Mouse (Mus musculus): ENCODE measurements around the gene Dapp1. TPM values are rescaled to one million over a fixed set of nuclear protein-coding genes. Genes with fewer than 3 reads are reported as not detected.
A peak's percentile ranks its signal among the peaks of the same experiment; 100 is the strongest.

The Dapp1 gene
- total RNA-seq (2021): 1 to 10 TPM; 3.5 to 4.5 TPM
- long read RNA-seq, experiment 1, transcript Dapp1-201 (9 exons, 3,083 nt): major isoform, 7 of 9 reads
- long read RNA-seq, experiment 1, partial matches to known transcripts: 2 of 9 reads
- long read RNA-seq, experiment 1, other reads (novel, unspliced or antisense): 0 of 9 reads
- long read RNA-seq, experiment 2, partial matches to known transcripts: 0 of 4 reads
- long read RNA-seq, experiment 2, other reads (novel, unspliced or antisense): 2 of 4 reads

DNA sequence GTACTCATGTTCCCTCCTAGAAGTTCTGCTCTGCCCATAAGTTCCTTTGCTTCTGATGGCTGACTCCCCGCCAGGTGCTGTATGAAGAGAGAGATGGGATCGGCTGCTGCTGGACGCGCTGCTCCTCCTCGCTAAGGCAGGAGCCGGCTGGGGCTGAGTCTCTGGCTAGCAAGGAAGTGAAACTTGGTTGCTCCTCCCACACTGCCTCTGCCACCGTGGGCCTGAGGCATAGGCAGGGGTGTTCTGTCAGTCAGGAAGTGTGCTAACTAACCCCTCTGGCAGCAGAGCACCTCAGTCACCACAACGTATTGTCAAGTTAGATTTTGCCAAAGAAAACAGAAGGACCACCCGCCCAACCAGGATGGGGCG is at the start of gene Dapp1:
Gene Dapp1, minus strand, starts transcription at position 164 of the 369 bp plus-strand sequence.
- DNase-seq (ENCODE audit: low spot score in 2 of 2): peak; percentile 20 to 24

DNA sequence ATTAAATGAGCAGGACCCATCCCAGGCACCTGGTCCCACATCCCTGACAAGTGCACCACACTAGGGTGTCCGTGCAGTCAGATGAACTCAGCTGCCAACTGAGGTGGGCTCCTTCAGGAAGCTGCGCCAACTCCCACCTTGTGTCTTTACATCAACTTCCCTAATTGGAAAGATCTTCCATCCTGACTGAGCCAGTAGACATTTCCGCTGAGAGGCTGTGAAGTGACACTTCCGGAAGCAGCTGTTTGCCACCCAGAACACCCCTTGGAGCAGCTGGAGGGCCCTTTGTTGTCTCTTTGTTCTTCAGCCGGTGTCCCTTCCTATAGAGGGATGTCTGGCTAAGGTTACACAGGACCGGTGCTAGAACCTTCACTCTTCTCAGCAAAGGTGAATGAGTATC is 49.2 kb upstream of the Dapp1 start:
- no peak for DNase-seq (ENCODE audit: low spot score in 2 of 2)

DNA sequence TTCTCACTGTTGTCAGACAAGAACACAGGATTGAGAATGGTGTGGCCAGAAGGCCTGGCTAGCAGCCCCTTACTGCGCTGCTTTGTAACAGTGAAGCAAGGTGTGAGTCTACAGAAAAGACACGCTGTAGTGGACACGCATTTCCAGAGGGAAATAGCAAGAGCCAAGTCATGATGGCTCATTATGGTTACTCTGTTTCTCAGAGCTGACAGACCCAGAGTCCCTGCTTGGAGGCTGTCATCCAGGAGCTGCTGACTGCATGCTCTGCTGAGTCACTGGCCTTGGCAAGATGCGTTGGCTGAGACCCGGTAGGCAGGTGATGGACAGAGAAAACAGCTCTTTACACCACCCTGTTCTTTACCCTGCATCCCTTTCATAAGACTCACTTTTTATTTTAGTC is 48.0 kb upstream of the Dapp1 start:
- peak; percentile 51 to 53 for DNase-seq (ENCODE audit: low spot score in 2 of 2)

DNA sequence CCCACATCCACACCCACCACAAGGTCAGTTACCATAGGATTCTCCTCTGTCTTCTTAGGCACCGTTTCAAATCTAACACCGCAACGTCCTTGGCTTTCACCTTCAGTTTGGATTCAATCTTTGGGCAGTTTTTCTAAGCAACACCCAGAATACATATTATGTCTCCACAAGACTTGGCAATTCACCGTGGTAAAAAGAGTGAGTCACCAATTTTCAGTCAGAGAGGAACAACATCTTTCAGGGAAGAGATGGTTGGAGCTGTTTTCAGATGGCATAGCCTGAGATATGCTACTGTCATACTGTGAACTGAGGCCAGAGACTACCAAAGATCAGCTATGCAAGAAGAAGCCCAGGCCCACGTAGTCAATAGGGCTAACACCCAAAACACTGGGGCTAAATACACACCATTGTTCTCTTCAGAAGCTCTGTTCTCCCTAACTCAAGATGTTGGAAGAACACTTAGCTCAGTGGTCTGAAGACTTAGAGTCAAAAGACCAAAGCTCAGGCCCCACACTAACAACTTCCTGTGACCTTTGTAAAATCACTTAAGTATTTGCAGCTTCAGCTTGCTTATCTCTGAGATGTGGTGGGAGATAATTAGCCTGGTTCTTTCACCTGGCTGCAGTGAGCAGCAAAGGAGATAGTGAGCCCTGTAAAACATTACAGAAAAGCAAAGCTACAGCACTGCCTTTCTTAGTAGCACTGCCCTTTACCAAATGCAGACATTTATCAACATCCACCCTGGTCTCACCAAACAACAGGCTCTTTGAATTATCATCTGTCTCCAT is 46.4 kb upstream of the Dapp1 start:
- no peak for DNase-seq (ENCODE audit: low spot score in 2 of 2)

DNA sequence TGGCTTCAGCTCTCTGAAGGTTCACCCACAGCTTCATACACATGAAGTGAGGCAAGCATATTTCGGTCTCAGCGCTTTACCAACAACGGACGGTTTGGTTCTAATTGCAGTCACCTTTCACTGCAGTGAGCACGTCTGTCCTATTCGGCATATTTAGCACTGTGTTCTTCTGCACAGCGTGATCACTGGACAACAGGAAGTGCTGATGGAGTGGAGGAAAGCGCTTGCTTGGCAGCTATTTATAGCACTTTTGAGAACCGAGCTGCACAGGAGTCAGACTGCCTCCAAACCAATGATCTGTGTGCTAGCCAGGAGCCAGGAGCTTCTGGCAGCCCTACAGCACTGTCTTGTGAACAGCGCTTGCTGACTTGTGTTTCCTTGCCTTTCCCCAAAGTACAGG is 44.9 kb upstream of the Dapp1 start:
- DNase-seq (ENCODE audit: low spot score in 2 of 2): no peak

DNA sequence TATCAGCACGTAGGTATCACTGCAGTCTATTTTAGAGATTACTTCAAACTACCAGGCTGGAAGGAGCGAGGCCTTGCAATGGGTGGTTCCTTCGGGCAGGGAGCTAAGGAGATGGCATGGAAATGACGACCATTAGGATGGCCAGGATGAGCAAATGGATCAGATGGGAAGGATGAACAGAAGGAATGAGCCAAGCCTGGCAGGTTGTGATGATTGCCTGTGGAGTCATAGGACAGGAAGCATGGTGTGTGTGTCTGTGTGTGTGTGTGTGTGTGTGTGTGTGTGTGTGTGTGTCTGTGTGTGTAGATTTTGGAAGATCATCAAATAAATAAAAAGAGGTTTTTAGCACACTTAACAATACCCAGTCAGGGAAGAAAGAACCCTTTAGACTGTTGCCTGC is 41.3 kb upstream of the Dapp1 start:
- DNase-seq (ENCODE audit: low spot score in 2 of 2): no peak

DNA sequence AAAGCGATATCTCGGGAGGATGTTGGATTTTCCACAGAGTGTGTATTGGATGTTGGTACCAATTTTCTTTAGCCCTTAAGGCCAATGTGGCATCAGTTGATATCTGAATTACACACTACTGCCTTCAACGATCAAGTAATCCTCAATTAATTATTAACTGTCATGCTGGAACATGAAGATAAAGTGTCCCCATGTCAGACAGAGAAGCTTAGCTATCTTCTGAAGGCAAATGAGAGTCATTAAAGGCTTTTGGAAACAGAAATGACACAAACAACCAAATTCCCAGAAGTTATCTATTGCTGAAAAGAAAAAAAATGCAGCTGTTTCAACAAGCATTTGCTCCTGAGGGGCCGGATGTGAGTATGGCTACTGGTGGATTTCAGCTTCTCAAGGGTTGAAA is 40.7 kb upstream of the Dapp1 start:
- no peak for DNase-seq (ENCODE audit: low spot score in 2 of 2)

DNA sequence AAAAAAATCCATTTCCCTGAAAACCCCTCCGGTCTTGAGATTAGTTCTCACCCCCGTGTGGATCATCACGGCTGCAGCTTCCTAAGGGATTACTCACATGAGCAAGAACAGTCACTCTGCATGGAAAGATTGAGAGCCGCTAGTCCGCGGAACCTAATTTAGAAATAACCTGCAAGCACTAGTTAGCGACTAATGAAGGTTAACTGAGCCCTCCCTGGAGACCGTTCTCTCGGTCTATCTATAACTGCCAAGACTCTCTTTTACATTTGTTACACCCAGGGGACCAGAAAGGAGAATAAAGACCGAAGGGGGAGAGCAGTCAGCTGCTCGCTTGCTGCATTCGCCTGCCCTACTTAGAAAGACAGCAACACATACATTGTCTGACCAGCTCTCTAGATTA is 35.5 kb upstream of the Dapp1 start:
- DNase-seq (ENCODE audit: low spot score in 2 of 2): no peak

DNA sequence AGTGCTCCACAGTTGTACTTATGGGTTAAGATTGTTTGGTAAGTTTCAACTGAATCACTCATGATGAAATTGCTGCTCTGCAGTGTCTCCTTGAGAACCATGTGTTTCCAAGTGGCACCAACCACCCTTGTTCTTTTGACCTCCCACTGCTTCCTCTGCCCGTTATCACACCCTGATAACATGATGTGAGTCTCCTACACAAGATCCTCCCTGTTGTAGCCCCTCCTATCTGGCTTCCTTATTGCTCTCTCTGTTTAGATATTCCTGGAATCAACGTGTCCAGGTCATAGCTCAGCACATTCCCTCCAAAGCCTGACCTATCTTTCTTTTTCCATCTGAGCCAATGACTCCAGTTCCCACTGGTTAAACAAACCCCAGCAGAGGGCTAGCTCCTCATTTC is 33.4 kb upstream of the Dapp1 start:
- no peak for DNase-seq (ENCODE audit: low spot score in 2 of 2)

DNA sequence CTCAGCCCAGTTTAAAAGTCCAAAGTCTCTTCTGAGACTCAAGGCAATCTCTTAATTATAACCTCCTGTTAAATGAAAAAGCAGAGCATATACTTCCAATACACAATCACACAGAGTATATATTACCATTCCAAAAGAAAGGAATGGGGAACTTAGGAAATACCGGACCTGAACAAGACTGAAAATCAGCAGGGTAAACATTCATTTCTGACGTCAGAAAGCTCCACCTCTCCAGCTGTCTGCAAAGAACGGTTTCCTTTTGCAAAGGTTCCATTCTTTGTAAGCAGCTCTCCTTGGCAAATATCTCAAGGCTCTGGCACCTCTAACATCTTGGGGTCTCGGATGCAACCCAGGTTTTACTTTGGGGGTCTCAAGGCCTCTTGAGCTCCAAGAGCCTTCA is 31.0 kb upstream of the Dapp1 start:
- DNase-seq (ENCODE audit: low spot score in 2 of 2): no peak

DNA sequence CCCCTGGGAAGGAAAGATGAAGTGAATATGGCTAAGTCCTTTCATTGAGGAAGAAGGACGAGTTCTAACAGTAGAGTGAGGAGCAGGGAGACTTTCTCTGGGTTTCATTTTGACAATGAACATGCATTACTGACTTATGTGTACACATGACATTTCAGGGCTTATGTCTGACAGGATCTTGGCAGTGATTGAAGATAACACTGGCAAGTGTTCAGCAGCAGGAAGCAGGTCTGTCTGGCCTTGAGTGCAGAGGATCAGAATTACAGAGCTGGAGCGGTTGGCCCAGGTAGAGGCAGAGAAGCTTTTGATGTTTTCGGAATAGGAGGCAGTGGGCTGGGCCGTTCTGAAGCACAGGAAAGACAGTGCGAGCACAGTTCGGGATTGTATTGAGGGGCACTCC is 26.8 kb upstream of the Dapp1 start:
- no peak for DNase-seq (ENCODE audit: low spot score in 2 of 2)

DNA sequence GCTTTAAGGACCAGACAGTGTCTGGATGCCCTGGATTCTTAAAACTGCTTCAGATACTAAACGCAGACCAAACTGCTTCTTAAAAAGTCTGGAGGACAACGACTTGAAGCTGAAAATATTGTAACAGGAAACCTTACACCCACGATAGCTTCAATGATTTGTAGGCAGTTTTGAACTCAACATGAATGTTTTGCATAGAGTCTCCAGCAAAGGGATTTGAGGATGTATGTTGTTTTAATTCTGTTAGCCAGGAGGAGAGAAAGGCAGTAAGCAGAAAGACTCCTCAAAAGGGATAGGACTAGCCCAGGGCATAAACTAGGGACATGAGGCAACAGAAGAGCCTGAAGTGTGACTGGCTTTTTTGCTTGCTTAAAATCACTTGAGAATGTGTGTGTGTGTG is 25.6 kb upstream of the Dapp1 start:
- DNase-seq (ENCODE audit: low spot score in 2 of 2): no peak

DNA sequence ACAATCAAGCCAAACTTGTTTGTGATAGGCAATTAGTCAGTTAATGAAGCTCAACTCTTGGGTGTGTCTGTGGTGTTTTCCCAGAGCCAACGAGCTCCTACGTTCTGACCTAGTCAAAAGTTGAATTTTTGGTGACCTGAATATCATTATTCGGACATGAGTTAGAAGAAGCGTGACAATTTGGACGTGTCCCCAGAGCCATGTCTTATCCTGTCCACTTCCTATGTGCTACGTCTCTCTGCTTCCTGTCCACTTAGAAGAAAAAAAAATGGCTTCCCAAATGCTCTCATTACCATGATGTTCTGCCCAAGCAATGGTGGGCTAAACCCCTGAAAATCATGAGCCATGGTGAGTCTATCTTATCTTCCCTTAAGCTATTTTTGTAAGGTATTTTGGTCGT is 21.9 kb upstream of the Dapp1 start:
- no peak for DNase-seq (ENCODE audit: low spot score in 2 of 2)

DNA sequence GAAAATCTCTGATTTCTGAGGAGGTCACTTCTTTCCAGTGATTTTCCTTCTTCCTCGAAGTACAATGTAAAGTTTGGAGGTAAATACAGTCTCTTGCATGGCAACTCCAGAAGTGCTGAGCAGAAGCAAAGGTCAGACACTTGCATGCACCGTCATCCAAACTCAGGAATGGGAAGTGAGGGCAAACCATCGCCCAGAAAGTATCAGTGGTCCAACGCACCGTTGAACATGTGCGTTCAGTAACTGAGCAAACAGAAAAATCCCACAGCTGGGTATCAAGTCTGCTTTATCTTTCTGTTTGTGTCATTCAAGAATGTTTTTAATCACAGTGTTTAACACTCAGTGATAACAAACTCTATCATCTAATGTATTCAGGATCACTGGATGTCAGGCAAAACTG is 21.2 kb upstream of the Dapp1 start:
- DNase-seq (ENCODE audit: low spot score in 2 of 2): no peak

DNA sequence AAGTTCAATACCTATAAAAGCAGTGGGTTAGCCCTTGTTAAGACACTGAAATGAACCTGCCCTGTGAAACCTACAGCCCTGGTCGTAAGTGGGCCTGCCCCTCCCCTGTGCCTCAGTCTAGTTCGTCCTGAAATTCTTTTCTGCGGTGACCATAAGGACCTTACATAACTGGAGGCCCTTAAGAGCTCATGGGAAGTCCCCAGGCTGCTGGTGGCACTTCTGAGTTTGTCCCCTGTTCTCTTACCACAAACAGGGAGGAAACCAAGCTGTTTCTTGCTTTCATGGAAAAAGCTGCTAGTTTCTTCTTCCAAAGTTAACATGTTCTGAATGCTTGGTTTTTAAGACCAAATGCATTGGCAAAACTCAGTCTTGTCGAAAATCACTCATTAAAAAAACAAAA is 20.5 kb upstream of the Dapp1 start:
- no peak for DNase-seq (ENCODE audit: low spot score in 2 of 2)

DNA sequence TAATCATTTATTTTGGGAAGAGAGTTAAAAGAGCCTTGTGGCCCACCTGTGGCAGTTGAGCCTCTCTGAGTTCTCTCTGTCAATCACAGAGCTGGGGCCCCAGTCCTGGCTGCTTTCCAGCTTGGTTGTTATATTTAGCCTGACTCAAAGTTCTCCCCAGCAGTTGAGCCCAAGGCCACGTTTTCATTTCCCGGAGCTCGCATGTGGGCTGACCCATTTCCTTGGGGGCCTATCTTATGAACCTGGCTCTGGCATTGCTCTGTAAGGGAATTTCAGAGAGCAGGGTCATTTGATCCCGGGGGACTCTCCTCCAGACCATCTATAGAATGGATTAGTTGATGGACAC is 19.4 kb upstream of the Dapp1 start:
- no peak for DNase-seq (ENCODE audit: low spot score in 2 of 2)

DNA sequence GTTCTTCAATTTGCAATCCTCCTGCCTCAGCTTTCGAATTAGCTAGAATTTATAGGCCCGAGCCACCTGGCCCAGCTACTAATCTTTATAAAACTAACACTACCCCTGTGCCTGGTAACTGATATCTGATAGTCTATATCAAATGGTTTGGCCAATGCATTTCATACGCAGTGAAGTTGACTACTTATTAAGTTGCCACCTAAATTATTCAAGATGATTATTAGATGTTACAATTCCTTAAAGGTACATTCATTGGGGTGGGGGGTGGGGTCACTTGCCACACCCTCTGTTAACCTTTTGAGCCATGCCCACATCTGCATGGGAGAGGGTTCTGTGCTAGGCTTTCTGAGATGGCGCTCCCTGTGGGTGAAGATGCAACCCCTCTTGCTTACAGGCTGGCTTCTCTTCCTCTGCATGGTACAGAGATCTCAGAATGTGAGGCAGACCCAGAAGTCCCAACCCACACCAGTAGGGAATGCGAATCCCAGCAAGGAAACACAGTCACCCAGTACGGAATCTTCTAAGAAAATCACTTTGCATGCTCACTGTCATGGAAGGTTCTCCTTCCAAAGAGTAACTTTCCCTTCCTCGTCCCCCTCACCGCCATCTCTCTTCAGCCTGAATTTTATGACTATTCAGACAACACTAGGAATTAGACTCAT is 18.8 kb upstream of the Dapp1 start:
- DNase-seq (ENCODE audit: low spot score in 2 of 2): no peak

DNA sequence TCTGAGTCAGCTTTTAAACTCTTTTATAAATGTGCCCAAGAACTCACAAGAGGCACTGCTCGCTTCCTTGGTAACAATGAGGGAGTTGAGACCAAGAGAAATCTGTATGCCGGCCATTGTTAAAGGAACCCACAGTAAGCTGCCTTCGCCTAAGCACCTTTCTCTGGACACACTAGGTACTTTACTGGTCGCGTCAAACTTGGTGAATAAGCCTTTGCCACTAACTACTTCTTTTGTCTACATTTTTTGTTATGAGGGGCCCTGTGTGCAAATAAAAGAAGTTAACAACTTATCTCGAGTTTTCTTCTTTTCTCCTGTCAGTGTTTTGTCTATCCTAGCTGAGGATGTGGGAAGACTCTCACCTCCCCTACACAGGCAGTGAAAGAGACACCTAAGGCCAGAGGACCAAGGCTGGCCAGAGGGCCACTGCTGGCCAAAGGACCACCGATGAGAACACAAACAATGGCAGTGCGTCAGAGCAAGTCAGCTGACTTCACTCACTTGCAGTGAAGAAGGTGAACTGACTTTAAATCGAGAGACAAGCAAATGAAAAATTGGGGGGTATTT is 18.0 kb upstream of the Dapp1 start:
- no peak for DNase-seq (ENCODE audit: low spot score in 2 of 2)

DNA sequence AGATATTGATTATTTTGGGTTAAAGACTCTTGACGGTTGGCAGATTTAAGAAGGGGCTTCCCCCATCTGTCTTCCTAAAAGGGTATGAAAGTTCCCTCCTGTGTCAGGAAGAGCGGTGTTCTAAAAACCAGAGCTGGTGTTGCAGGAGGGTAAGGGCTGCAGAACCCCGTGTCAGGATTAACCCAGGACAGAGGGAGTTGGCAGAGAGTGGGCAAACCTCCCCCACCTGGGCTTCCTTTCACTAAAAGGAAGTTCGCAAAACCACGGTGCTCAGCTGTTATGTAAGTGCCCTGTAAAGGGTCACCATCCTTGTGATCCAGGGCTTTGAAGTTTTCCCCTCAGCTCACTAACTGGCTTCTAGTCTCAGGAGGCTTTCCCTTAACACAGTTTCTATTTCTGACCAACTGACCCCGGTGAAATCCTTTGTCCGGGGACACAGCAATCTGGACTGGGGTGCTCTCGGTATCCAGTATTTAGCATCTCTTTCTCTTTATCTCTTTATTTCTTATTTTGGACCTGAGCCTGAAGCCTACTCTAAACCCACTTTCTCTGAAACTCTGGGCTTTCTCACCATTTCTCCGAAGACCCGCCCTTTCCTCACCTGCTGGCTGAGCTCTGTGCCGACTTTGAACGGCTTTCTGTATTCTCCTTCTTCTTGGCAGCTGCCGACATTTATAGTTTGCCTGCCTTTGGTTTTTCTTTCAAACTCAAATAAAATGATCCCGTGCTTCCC is 17.3 kb upstream of the Dapp1 start:
- DNase-seq (ENCODE audit: low spot score in 2 of 2): no peak

DNA sequence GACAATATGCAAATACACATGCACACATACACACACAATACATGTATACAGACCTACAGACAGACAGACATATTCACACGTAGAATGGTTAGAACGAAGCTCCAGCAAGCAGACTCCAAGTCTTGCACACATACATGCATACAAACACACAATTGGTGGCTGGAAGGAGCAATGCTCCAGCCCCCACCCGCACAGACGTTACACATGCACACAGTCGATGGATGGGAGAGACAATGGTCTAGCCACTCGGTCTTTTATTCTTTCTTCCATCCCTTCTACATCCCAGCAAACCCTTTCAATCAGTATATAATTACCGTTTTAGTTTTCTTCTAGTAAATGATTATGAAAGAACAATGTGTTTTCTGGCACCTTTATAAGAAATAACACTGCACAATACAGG is 14.1 kb upstream of the Dapp1 start:
- no peak for DNase-seq (ENCODE audit: low spot score in 2 of 2)

DNA sequence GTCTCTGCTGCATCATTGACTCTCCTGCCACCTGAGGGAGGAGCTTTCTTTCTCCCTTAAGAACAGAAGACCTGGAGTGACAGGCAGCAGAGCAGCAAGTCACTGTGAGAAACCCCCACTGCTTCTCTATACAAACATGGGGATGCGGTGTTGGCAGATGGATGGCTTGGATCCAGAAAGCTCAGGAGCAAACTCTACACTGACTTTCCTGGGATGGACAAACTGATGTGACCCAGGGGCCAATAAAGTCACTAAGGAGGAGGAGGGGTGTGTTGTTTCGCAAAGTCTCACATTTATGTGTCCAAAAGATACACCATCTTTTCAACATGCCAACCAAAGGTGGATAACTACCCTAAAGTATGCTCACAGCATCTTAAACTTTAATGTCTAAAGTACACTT is 12.9 kb upstream of the Dapp1 start:
- no peak for DNase-seq (ENCODE audit: low spot score in 2 of 2)

DNA sequence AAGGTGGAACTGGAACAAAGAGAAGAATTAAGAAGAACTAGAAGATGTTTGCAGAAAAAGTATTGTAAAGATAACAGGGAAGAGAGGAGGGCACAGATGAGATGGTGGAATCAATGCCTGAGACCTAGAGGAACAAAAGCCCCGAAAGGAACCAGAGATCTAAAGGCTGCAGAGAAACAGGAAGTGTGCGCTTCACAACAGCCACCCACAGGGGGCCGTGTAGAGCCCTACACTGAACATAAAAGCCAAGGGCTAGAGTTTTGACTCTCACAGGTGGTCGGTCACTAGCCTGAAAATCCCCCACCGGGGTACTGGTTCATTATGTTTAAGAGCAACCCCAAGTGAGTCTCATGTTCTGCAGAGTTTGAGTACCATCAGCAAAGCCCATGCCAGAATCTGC is 11.0 kb upstream of the Dapp1 start:
- DNase-seq (ENCODE audit: low spot score in 2 of 2): no peak
